Mouse (Mus musculus) adrenal gland, adult 18-20 months (tissue): ENCODE data around the gene Lctl. TPM values are rescaled to one million over a fixed set of nuclear protein-coding genes. Genes with fewer than 3 reads are reported as not detected.
"Not testable (repeated sequence)": the region's sequence is repeated elsewhere in the genome, so short reads cannot be mapped to it uniquely, and the experiment has no call there.

Experiments used
- DNase-seq, 2 experiments: peaks; one replicate each; pipeline ENCODE4 v3.0.0; 2021 to 2022; ENCODE audit warnings: low spot score in 2 of 2
- total RNA-seq, 2 experiments: library from RNA; stranded (reverse); gene quantifications; 1 replicate in 1 of 2; 2 replicates in 1 of 2; pipeline ENCODE4 v1.2.3; 2021

Lctl gene
- total RNA-seq, 2 experiments from 2014 or later: 0.46 to 11.9 TPM

DNA sequence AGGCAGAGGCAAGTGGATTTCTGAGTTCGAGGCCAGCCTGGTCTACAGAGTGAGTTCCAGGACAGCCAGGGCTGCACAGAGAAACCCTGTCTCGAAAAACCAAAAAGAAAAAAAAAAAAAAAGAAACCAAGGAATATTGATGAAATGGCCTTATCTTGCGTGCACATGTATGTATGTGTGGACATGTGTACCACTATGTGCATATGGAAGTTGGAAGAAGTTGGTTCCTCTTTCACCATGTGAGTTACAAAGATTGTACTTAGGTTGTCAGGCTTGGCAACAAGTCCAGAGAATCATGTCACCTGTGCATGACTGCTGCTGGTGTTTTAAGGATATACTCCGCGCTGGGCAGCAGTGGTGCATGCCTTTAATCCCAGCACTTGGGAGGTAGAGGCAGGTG, 66.3 kb downstream of the Lctl start:
- not testable (repeated sequence) for DNase-seq

DNA sequence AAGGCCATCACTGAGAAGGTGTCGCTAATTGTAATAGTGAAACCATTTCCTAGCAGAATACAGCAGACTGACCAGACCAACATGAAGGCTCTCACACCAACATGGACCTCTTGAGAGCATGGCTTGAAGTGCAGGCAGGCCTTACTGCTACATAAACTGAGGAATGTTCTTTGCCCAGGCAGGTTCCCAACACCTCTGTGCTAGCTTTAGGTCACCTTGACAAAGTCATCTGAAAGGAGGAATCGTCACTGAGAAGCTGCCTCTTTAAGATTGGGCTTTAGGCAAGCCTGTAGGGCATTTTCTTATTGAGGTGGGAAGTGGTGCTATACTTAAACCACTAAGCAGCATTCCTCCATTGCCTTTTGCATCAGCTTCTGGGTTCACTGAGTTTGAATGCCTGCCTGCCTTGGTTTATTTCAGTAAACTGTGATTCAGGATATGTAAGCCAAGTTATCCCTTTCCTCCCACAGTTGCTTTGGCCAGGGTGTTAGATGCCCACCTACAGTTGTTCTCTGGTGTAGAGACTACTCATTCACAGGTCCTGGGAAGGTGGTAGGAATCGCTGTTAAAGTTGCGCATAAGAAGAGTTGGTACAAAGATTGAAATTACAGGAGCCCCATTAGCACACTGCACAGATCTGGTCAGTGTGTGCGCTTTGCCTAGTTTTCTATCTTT, 67.4 kb downstream of the Lctl start:
- DNase-seq: no peak

Other genes starting within 250 kb of the Lctl start
- 1 to 10 TPM; 5.4 to 5.5 TPM for gene Smad6, start 95.1 kb upstream of the Lctl start, total RNA-seq
- 1 to 10 TPM; 3.1 to 3.8 TPM for gene Zwilch, start 56.0 kb downstream of the Lctl start, total RNA-seq
- gene Rpl4, start 56.2 kb downstream of the Lctl start, total RNA-seq: 100 to 1,000 TPM; 867 to 950 TPM
- gene Snapc5, start 62.1 kb downstream of the Lctl start, total RNA-seq: 10 to 100 TPM; 23.2 to 25.0 TPM
- 1 to 10 TPM; 2.2 to 2.8 TPM for gene Uchl4, start 118.1 kb downstream of the Lctl start, total RNA-seq
- gene Map2k1, start 136.5 kb downstream of the Lctl start, total RNA-seq: 10 to 100 TPM; 81.5 to 83.4 TPM
- 10 to 100 TPM in 1 of 2 experiments, 1 to 10 TPM in 1; 7.7 to 11.9 TPM for gene Tipin, start 164.4 kb downstream of the Lctl start, total RNA-seq
- 10 to 100 TPM; 20.7 to 20.8 TPM for gene Dis3l, start 224.1 kb downstream of the Lctl start, total RNA-seq